Mouse (Mus musculus) thymus, postnatal 0 days (tissue): ENCODE measurements around the gene Lrrfip2. TPM values are rescaled to one million over a fixed set of nuclear protein-coding genes. Genes with fewer than 3 reads are reported as not detected.
A peak's percentile ranks its signal among the peaks of the same experiment; 100 is the strongest.

Experiments
- DNase-seq: peaks from one replicate; pipeline ENCODE4 v3.0.0-alpha.2; 2015; ENCODE audit warnings: low spot score
- polyA plus RNA-seq: library from polyadenylated mRNA; unstranded; fragments of >200 nt; fragmentation: Nextera tagmentation; extraction: Ambion mirVana; gene quantifications from 2 replicates; pipeline ENCODE4 v1.2.1, GENCODE M21; 2015

The Lrrfip2 gene
- polyA plus RNA-seq, 1 experiment from 2014 or later: 26.6 TPM

DNA sequence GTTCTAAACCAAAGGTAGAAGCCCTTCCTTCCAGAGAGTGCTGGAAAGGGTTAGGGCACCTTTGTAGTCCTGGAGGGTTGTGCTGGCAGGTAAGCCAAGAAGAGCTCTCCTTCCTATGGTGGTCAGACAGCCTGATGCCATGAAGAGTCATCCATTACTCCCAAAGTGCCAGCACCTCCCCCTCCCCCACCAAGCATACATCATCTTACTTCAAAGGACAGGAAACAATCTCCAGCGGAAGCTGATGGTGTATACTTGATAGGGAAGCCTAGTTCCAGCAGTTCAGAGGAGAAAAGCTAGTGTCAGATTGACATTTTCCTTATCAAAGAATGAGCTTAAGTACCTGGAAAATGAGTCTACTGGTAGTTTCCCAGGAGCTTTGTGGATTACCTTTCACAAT is 157.8 kb downstream of the Lrrfip2 start:
- peak; percentile 61 for DNase-seq

Other genes with a start within 250 kb of the Lrrfip2 start
- gene Als2cl, start 237.7 kb upstream of the Lrrfip2 start, polyA plus RNA-seq: 3.7 and 4.9 TPM in 2 replicates
- 6.2 and 7.1 TPM in 2 replicates for gene Tmie, start 237.5 kb upstream of the Lrrfip2 start, polyA plus RNA-seq
- 0.67 and 0.82 TPM in 2 replicates for gene Fam240a, start 200.7 kb upstream of the Lrrfip2 start, polyA plus RNA-seq
- 0.52 and 0.69 TPM in 2 replicates for gene Tdgf1, start 171.4 kb upstream of the Lrrfip2 start, polyA plus RNA-seq
- gene Lrrc2, start 166.0 kb upstream of the Lrrfip2 start, polyA plus RNA-seq: 0.08 and 0.38 TPM in 2 replicates
- 0.14 and 0.20 TPM in 2 replicates for gene Rtp3, start 127.0 kb upstream of the Lrrfip2 start, polyA plus RNA-seq
- gene Ltf, start 98.3 kb upstream of the Lrrfip2 start, polyA plus RNA-seq: 2.4 and 8.0 TPM in 2 replicates
- 1.6 and 2.5 TPM in 2 replicates for gene Ccrl2, start 60.1 kb upstream of the Lrrfip2 start, polyA plus RNA-seq
- 30.4 and 32.1 TPM in 2 replicates for gene Mlh1, start 154.2 kb downstream of the Lrrfip2 start, polyA plus RNA-seq
- gene Epm2aip1, start 154.3 kb downstream of the Lrrfip2 start, polyA plus RNA-seq: 19.9 and 22.8 TPM in 2 replicates
- gene Trank1, start 194.1 kb downstream of the Lrrfip2 start, polyA plus RNA-seq: 0.04 and 0.05 TPM in 2 replicates